Mouse (Mus musculus) MEL (cell line): ENCODE measurements around the gene Ppt2.

Source experiments
- BHLHE40 ChIP-seq: IDR thresholded peaks from 2 replicates; pipeline ENCODE4 v1.6.1; 2012; ENCODE audit warnings: low read depth, mild to moderate bottlenecking, inconsistent platforms, low read length, improper control_type of control experiment, borderline replicate concordance
- CHD1 ChIP-seq: IDR thresholded peaks from 2 replicates; pipeline ENCODE4 v1.6.1; 2012; ENCODE audit warnings: low read depth, mild to moderate bottlenecking, inconsistent platforms, low read length, improper control_type of control experiment
- CTCF ChIP-seq, 3 experiments: IDR thresholded peaks in 2 of 3; conservative IDR thresholded peaks in 1 of 3; 2 replicates each; pipeline ENCODE4 v1.5.1; 2011 to 2012; ENCODE audit warnings: low read length in 3 of 3, low read depth in 2 of 3, mild to moderate bottlenecking in 2 of 3, improper control_type of control experiment in 1 of 3, inconsistent platforms in 1 of 3, mixed read lengths in 1 of 3, moderate library complexity in 1 of 3; ENCODE audit not compliant: control insufficient read depth in 1 of 3, insufficient read depth in 1 of 3, poor library complexity in 1 of 3, severe bottlenecking in 1 of 3
- EP300 ChIP-seq, 2 experiments: IDR thresholded peaks; 2 replicates each; pipeline ENCODE4 v1.6.1; 2011; ENCODE audit warnings: improper control_type of control experiment in 2 of 2, low read length in 2 of 2, low read depth in 1 of 2, mild to moderate bottlenecking in 1 of 2
- ETS1 ChIP-seq: IDR thresholded peaks from 2 replicates; pipeline ENCODE4 v1.6.1; 2012; ENCODE audit warnings: low read depth, mild to moderate bottlenecking, inconsistent platforms, low read length, improper control_type of control experiment, moderate library complexity
- MAFK ChIP-seq: IDR thresholded peaks from 2 replicates; pipeline ENCODE4 v1.6.1; 2011; ENCODE audit warnings: low read depth, mild to moderate bottlenecking, low read length, improper control_type of control experiment, borderline replicate concordance
- MXI1 ChIP-seq: IDR thresholded peaks from 2 replicates; pipeline ENCODE4 v1.6.1; 2011; ENCODE audit warnings: mild to moderate bottlenecking, low read depth, low read length, improper control_type of control experiment
- POLR2A ChIP-seq, 2 experiments: IDR thresholded peaks; 2 replicates each; pipeline ENCODE4 v1.6.1; 2011 to 2012; ENCODE audit warnings: low read length in 2 of 2, mild to moderate bottlenecking in 2 of 2, control low read depth in 1 of 2, improper control_type of control experiment in 1 of 2, low read depth in 1 of 2, moderate library complexity in 1 of 2; ENCODE audit not compliant: control insufficient read depth in 1 of 2, insufficient read depth in 1 of 2, poor library complexity in 1 of 2
- TCF12 ChIP-seq: IDR thresholded peaks from 2 replicates; pipeline ENCODE4 v1.6.1; 2014; ENCODE audit warnings: low read depth, mild to moderate bottlenecking, inconsistent platforms, low read length, improper control_type of control experiment, moderate library complexity
- UBTF ChIP-seq: IDR thresholded peaks from 2 replicates; pipeline ENCODE4 v1.6.1; 2012; ENCODE audit warnings: low read depth, mild to moderate bottlenecking, inconsistent platforms, low read length, improper control_type of control experiment, moderate library complexity, borderline replicate concordance; ENCODE audit not compliant: insufficient read depth
- ZC3H11A ChIP-seq: IDR thresholded peaks from 2 replicates; pipeline ENCODE4 v1.6.1; 2012; ENCODE audit warnings: low read depth, mild to moderate bottlenecking, inconsistent platforms, low read length, improper control_type of control experiment
- ZMIZ1 ChIP-seq: IDR thresholded peaks from 2 replicates; pipeline ENCODE4 v1.6.1; 2012; ENCODE audit warnings: low read depth, mild to moderate bottlenecking, inconsistent platforms, low read length, improper control_type of control experiment, moderate library complexity

GRCm38 (mm10) chr17:34662978-34663377 lies 34.7 kb upstream of the Ppt2 start:
- TF ChIP-seq POLR2A (IDR thresholded peaks at IDR 0.05; ENCODE audit: control insufficient read depth in 1 of 2, insufficient read depth in 1 of 2, low read depth in 1 of 2, low read length in 2 of 2, poor library complexity in 1 of 2) = no peak
- no peak for TF ChIP-seq TCF12
- no peak for TF ChIP-seq MAFK
- TF ChIP-seq MXI1 = no peak
- no peak for TF ChIP-seq EP300 (IDR thresholded peaks at IDR 0.05; ENCODE audit: low read depth in 1 of 2, low read length in 2 of 2)
- TF ChIP-seq CTCF (IDR thresholded peaks at IDR 0.05 in 2 of 3, conservative IDR thresholded peaks at IDR 0.05 in 1 of 3; ENCODE audit: control insufficient read depth in 1 of 3, insufficient read depth in 1 of 3, low read depth in 2 of 3, low read length in 3 of 3, poor library complexity in 1 of 3, severe bottlenecking in 1 of 3) = no peak
- TF ChIP-seq BHLHE40 = no peak
- TF ChIP-seq UBTF = no peak
- no peak for TF ChIP-seq ZMIZ1
- no peak for TF ChIP-seq ZC3H11A
- no peak for TF ChIP-seq ETS1
- no peak for TF ChIP-seq CHD1
